Mouse (Mus musculus) kidney, postnatal 36 days (tissue): ENCODE results near the gene Sdhaf4.
A peak's percentile ranks its signal among the peaks of the same experiment; 100 is the strongest.
"Not testable (repeated sequence)": the region's sequence is repeated elsewhere in the genome, so short reads cannot be mapped to it uniquely, and the experiment has no call there.

Experiments used
- DNase-seq, 2 experiments: peaks; one replicate each; pipeline ENCODE4 v3.0.0; 2021 to 2022; ENCODE audit warnings: mixed read lengths in 2 of 2

Gene Sdhaf4

GRCm38 (mm10) chr1:24005070-24005804, at the start of gene Sdhaf4:
Sdhaf4 (minus strand) TSS chr1:24005656.
- DNase-seq, result peak; percentile 91 to 96

- no peak for DNase-seq
Measured at GRCm38 (mm10) chr1:24046730-24047510, 41.5 kb upstream of the Sdhaf4 start.

GRCm38 (mm10) chr1:24045627-24046026, 40.2 kb upstream of the Sdhaf4 start:
- DNase-seq, result no peak

GRCm38 (mm10) chr1:24043007-24043406, 37.6 kb upstream of the Sdhaf4 start:
- no peak for DNase-seq

- no peak for DNase-seq
Measured at GRCm38 (mm10) chr1:24033759-24034423, 28.4 kb upstream of the Sdhaf4 start.

GRCm38 (mm10) chr1:24010821-24011220, 5.4 kb upstream of the Sdhaf4 start:
- DNase-seq, result peak in 1 of 2 experiments; percentile 28

- no peak for DNase-seq
Measured at GRCm38 (mm10) chr1:24010016-24010415, 4.6 kb upstream of the Sdhaf4 start.

- no peak for DNase-seq
Measured at GRCm38 (mm10) chr1:24007621-24008020, 2.2 kb upstream of the Sdhaf4 start.

- DNase-seq, result no peak
Measured at GRCm38 (mm10) chr1:23999318-23999717, 6.1 kb downstream of the Sdhaf4 start.

- no peak for DNase-seq
Measured at GRCm38 (mm10) chr1:23998866-23999265, 6.6 kb downstream of the Sdhaf4 start.

GRCm38 (mm10) chr1:23998120-23998810, 7.2 kb downstream of the Sdhaf4 start:
- DNase-seq, result no peak

GRCm38 (mm10) chr1:23997493-23997892, 8.0 kb downstream of the Sdhaf4 start:
- DNase-seq, result no peak

GRCm38 (mm10) chr1:23995420-23995819, 10.0 kb downstream of the Sdhaf4 start:
- DNase-seq, result no peak

GRCm38 (mm10) chr1:23983118-23983517, 22.3 kb downstream of the Sdhaf4 start:
- DNase-seq, result no peak

GRCm38 (mm10) chr1:23978281-23978680, 27.2 kb downstream of the Sdhaf4 start:
- DNase-seq, result no peak

- DNase-seq, result not testable (repeated sequence)
Measured at GRCm38 (mm10) chr1:23971159-23971558, 34.3 kb downstream of the Sdhaf4 start.

GRCm38 (mm10) chr1:23968027-23968725, 37.3 kb downstream of the Sdhaf4 start:
- no peak for DNase-seq

GRCm38 (mm10) chr1:23966226-23966625, 39.2 kb downstream of the Sdhaf4 start:
- no peak for DNase-seq

GRCm38 (mm10) chr1:23959415-23959732, 46.1 kb downstream of the Sdhaf4 start:
- no peak for DNase-seq

GRCm38 (mm10) chr1:23958668-23959414, 46.6 kb downstream of the Sdhaf4 start:
- DNase-seq, result peak in 1 of 2 experiments; percentile 7

GRCm38 (mm10) chr1:23958101-23958500, 47.4 kb downstream of the Sdhaf4 start:
- DNase-seq, result peak in 1 of 2 experiments; percentile 24

- DNase-seq, result no peak
Measured at GRCm38 (mm10) chr1:23955539-23955938, 49.9 kb downstream of the Sdhaf4 start.
